Mouse (Mus musculus): ENCODE results near the gene Gbp5. TPM values are rescaled to one million over a fixed set of nuclear protein-coding genes. Genes with fewer than 3 reads are reported as not detected.
A peak's percentile ranks its signal among the peaks of the same experiment; 100 is the strongest.
"Not testable (repeated sequence)": the region's sequence is repeated elsewhere in the genome, so short reads cannot be mapped to it uniquely, and the experiment has no call there.

The Gbp5 gene
- total RNA-seq, 2 experiments from 2014 or later: 2.5 to 3.9 TPM

GRCm38 (mm10) chr3:142542776-142543175, 49.0 kb downstream of the Gbp5 start:
- DNase-seq: not testable (repeated sequence)

DNA sequence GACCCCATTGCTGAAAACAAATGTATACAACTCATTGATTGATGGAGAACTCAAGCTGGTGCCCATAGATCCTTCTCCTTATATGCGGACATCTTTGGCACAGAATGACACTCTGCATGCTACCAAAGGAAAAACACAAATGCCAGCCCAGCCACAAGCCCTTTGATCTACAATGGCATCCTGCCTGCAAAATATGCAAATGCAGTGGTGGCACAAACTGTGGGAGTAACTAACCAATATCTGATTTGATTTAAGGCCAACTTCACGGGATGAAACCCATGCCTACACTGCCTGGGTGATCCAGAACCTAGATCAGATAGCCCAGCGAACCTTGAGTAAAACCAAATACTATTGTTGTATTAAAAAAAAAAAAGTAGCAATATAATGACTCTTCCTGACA, 52.9 kb downstream of the Gbp5 start:
- DNase-seq: no peak

DNA sequence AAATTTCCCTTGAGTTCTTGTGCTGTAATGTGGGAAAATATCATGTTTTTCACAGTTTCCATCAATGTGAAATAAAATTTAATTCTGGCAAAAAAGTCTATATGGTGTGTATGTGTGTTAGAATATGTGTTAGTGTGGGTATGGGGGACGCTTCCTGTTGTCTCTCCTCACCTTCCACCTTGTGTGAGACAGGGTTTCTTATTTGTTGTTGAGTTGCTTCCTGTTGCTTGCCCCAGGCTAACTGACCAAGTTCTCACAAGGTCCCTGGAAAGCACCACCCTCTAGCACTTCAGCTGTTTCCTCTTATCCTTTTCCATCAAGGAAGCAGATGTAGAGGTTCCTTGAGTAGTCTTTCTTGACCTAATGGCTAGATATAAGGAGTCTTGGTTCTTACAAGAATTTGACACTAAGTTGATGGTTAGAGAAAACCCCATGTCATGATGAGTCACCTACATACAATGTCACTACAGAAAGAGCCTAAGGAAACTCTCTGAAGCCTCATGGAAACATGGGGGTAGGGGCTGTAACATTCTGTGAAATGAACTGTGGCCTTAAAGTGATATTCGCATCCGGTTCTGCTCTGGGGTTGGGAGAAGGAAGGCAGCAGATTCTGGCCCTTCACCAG, 56.4 kb downstream of the Gbp5 start:
- DNase-seq: no peak

GRCm38 (mm10) chr3:142554601-142555000, 60.8 kb downstream of the Gbp5 start:
- no peak for DNase-seq

- no peak for DNase-seq
Observed at GRCm38 (mm10) chr3:142555623-142556022, 61.8 kb downstream of the Gbp5 start.

DNA sequence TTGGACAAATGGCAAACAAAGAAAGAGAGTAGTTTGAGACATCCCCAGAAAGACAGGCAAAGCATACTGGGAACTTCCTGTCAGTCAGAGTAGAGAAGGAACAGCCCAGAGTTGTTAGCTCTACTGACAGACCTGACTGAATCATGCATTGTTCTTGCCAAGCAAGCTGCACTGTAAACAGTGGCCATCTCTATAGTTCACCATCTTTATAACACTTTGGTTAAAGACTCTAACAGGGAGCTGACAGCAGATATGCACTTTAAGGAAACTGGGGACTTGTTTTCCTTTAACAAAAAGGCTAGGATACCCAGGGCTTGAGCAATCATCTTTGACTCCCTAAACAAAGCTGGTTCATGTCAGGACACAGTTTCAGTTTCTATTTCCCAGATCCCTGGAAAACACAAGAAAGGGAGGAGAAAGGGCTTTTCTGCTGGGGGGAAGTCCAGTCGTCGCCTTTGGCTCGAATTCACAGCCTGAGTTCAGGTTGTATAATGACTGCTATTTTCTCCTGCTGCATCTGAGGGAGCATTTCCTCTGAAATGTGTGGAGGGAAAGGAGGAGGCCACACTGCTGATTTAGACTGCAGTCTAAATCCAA, 66.0 kb downstream of the Gbp5 start, which contains the start of gene Gbp3:
TSS of gene Gbp3 (plus strand) at position 395 of the 597 bp plus-strand sequence.
- no peak for DNase-seq

GRCm38 (mm10) chr3:142560296-142560948, 66.6 kb downstream of the Gbp5 start:
- peak; percentile 62 to 73 for DNase-seq

DNA sequence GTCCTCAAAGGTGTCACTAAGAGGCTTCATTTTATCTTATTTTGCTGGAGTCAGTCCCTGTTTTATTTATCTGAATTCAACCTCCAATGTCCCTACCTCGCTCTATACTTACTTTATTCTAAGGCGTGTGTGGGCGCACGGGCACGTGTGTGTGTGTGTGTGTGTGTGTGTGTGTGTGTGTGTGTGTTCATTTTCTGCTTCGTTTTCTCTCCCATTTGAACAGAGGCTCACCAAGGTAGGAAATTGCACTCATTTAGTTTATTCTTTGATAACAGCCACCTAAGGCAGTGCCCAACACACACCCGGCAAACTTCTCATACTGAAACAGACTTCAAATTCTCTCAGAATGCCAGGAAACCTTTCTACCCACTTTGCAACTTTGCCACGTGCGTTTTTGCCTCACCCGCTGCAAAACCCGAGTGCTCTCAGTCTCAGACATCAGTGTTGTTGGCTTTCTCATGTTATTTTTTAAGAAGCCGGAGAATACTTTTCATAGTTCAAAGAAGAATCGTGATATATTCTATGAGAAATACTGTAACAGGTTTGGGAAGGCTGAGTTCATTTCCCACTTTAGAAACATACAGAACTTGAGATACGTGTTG, 67.4 kb downstream of the Gbp5 start:
- no peak for DNase-seq

- no peak for DNase-seq
Observed at GRCm38 (mm10) chr3:142561666-142562065, 67.9 kb downstream of the Gbp5 start.

GRCm38 (mm10) chr3:142567490-142567889, 73.7 kb downstream of the Gbp5 start:
- not testable (repeated sequence) for DNase-seq

DNA sequence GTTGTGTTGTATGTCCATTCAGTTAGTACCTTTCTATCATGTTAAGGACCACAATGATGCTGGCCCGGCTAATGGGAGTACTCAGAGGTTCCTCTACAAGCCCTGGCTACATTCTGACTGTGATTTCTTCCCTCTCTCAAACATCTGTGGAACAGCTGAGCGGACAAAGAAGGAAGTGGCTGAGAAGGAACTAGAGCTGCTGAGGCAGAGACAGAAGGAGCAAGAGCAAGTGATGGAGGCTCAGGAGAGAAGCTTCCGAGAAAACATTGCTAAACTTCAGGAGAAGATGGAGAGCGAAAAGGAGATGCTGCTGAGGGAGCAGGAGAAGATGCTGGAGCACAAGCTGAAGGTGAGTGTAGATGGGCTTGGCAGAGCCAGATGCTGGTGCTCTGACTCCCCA, 77.0 kb downstream of the Gbp5 start:
- DNase-seq: no peak

Other genes starting within 250 kb of the Gbp5 start
- 10 to 100 TPM; 22.6 to 25.7 TPM for gene Pdlim5, start 98.3 kb upstream of the Gbp5 start, total RNA-seq (2021)
- 1 to 10 TPM; 2.3 to 2.4 TPM for gene Gbp7, start 36.4 kb downstream of the Gbp5 start, total RNA-seq (2021)
- 1 to 10 TPM; 4.2 to 6.2 TPM for gene Gbp3, start 66.0 kb downstream of the Gbp5 start, total RNA-seq (2021)
- gene Gbp2b, start 100.9 kb downstream of the Gbp5 start, total RNA-seq (2021): not detected
- gene Gbp2, start 126.6 kb downstream of the Gbp5 start, total RNA-seq (2021): 1 to 10 TPM; 1.6 to 3.3 TPM
- 1 to 10 TPM; 4.5 to 5.3 TPM for gene Kyat3, start 207.1 kb downstream of the Gbp5 start, total RNA-seq (2021)